Mouse (Mus musculus) forebrain, postnatal 0 days (tissue): ENCODE results near the gene Aldh3b3. TPM values are rescaled to one million over a fixed set of nuclear protein-coding genes. Genes with fewer than 3 reads are reported as not detected.
A peak's percentile ranks its signal among the peaks of the same experiment; 100 is the strongest.

Source experiments
- ATAC-seq: fragments of 200-750 bp; cut with Nextera tagmentation; 2 replicates; pipeline ENCODE4 v1.8.0; 2017; ENCODE audit warnings: mild to moderate bottlenecking, moderate library complexity
- DNase-seq: peaks from one replicate; pipeline ENCODE4 v3.0.0-alpha.2; 2015
- H3K27ac ChIP-seq: fragments of 300-500 bp; sonication (generic); 2 replicates; pipeline ENCODE4 v1.5.1; 2014; ENCODE audit warnings: low read depth, mild to moderate bottlenecking, antibody characterized with exemption, low read length, moderate library complexity, mixed read lengths
- H3K27me3 ChIP-seq: fragments of 300-500 bp; sonication (generic); 2 replicates; pipeline ENCODE4 v1.6.1; 2014; ENCODE audit warnings: mild to moderate bottlenecking, low read length, mixed read lengths; ENCODE audit not compliant: insufficient read depth
- H3K36me3 ChIP-seq: fragments of 300-500 bp; sonication (generic); 2 replicates; pipeline ENCODE4 v1.6.1; 2014; ENCODE audit warnings: mild to moderate bottlenecking, moderate library complexity; ENCODE audit not compliant: insufficient read depth
- H3K4me1 ChIP-seq: fragments of 300-500 bp; sonication (generic); 2 replicates; pipeline ENCODE4 v1.6.1; 2014; ENCODE audit warnings: antibody characterized with exemption; ENCODE audit not compliant: insufficient read depth
- H3K4me2 ChIP-seq: fragments of 300-500 bp; sonication (generic); 2 replicates; pipeline ENCODE4 v1.6.1; 2014; ENCODE audit warnings: low read depth, mild to moderate bottlenecking, moderate library complexity
- H3K4me3 ChIP-seq: fragments of 300-500 bp; sonication (generic); 2 replicates; pipeline ENCODE4 v1.5.1; 2014; ENCODE audit warnings: low read depth, low read length, mixed read lengths
- H3K9ac ChIP-seq: fragments of 300-500 bp; sonication (generic); 2 replicates; pipeline ENCODE4 v1.6.1; 2014; ENCODE audit warnings: mild to moderate bottlenecking
- H3K9me3 ChIP-seq: fragments of 300-500 bp; sonication (generic); 2 replicates; pipeline ENCODE4 v1.6.1; 2016; ENCODE audit warnings: low read length
- CTCF ChIP-seq: sonication (generic); IDR thresholded peaks from 2 replicates; pipeline ENCODE4 v1.5.1; 2016; ENCODE audit warnings: antibody characterized with exemption, control low read depth, low read depth
- WGBS: fragments of 180-500 bp; shearing (Covaris S2); extraction: QIAGEN DNeasy Blood & Tissue Kit; methylation state at CpG from one replicate; pipeline ENCODE4 v1.1.7; 2014; 5-methylcytosine and 5-hydroxymethylcytosine counted together
- polyA plus RNA-seq: library from polyadenylated mRNA; unstranded; fragments of >200 nt; fragmentation: Nextera tagmentation; extraction: Ambion mirVana; gene quantifications from 2 replicates; pipeline ENCODE4 v1.2.1, GENCODE M21; 2015
- total RNA-seq: library from RNA; depleted of rRNA; stranded (reverse); fragments of >200 nt; gene quantifications from 2 replicates; pipeline ENCODE4 v1.2.3, GENCODE M21; 2014

Gene Aldh3b3
- total and polyA plus RNA-seq, 2 experiments from 2014 or later, result not detected

GRCm38 (mm10) chr19:3935896-3936850 is 22.3 kb upstream of the Aldh3b3 start:
- ATAC-seq (no peak), DNase-seq (peak; percentile 26)
- Histone ChIP-seq H3K9me3 (no peaks in the 10 kb centered on the region), H3K4me1 (no peaks in the 10 kb centered on the region), H3K27ac (no peak overlapping the region), H3K9ac (peak overlapping the region; percentile 35; the same call in 1 of the 2 replicates), H3K36me3 (no peaks in the 10 kb centered on the region), H3K4me3 (peak overlapping the region; percentile 30), H3K4me2 (peak overlapping the region; percentile 58), H3K27me3 (no peaks in the 10 kb centered on the region)
- 6% methylated on average over 22 of the region's 22 CpGs for WGBS
- no peak for TF ChIP-seq CTCF

GRCm38 (mm10) chr19:3942315-3942714 is 16.1 kb upstream of the Aldh3b3 start:
- no peak for DNase-seq
- Histone ChIP-seq H3K9ac (no peak overlapping the region), H3K27ac (no peak overlapping the region), H3K36me3 (no peaks in the 10 kb centered on the region), H3K27me3 (no peaks in the 10 kb centered on the region), H3K9me3 (no peaks in the 10 kb centered on the region), H3K4me2 (no peak overlapping the region), H3K4me1 (no peaks in the 10 kb centered on the region), H3K4me3 (no peak overlapping the region)
- no peak for TF ChIP-seq CTCF
- WGBS, result 90% methylated on average over 7 of the region's 7 CpGs
- no peak for ATAC-seq

- TF ChIP-seq CTCF, result no peak
- no peak for ATAC-seq
- H3K4me3 ChIP-seq, result no peak overlapping the region
- H3K9ac ChIP-seq, result no peak overlapping the region
- 27% methylated on average over 27 of the region's 27 CpGs for WGBS
- no peak for DNase-seq
- H3K4me1 ChIP-seq, result no peaks in the 10 kb centered on the region
- H3K27me3 ChIP-seq, result no peaks in the 10 kb centered on the region
- H3K4me2 ChIP-seq, result peak overlapping the region; percentile 19; the same call in 1 of the 2 replicates
- H3K27ac ChIP-seq, result no peak overlapping the region
- no peaks in the 10 kb centered on the region for H3K36me3 ChIP-seq
- no peaks in the 10 kb centered on the region for H3K9me3 ChIP-seq
These were observed 15.3 kb upstream of the Aldh3b3 start for GRCm38 (mm10) chr19:3942986-3943735.

- H3K4me2 ChIP-seq, result no peak overlapping the region
- H3K27ac ChIP-seq, result no peak overlapping the region
- 35% methylated on average over 10 of the region's 10 CpGs for WGBS
- no peak for ATAC-seq
- H3K9me3 ChIP-seq, result no peaks in the 10 kb centered on the region
- no peaks in the 10 kb centered on the region for H3K4me1 ChIP-seq
- H3K27me3 ChIP-seq, result no peaks in the 10 kb centered on the region
- no peak for DNase-seq
- H3K4me3 ChIP-seq, result no peak overlapping the region
- no peak for TF ChIP-seq CTCF
- H3K36me3 ChIP-seq, result no peaks in the 10 kb centered on the region
- H3K9ac ChIP-seq, result no peak overlapping the region
These were observed 12.4 kb upstream of the Aldh3b3 start for GRCm38 (mm10) chr19:3945872-3946564.

GRCm38 (mm10) chr19:3946715-3947114 is 11.7 kb upstream of the Aldh3b3 start:
- peak; percentile 79 for DNase-seq
- WGBS, result 11% methylated on average over 2 of the region's 2 CpGs
- peak; percentile 86; the same call in 1 of the 2 replicates for ATAC-seq
- H3K4me2 ChIP-seq, result no peak overlapping the region
- no peak overlapping the region for H3K9ac ChIP-seq
- no peaks in the 10 kb centered on the region for H3K9me3 ChIP-seq
- peak; percentile 97 for TF ChIP-seq CTCF
- H3K27ac ChIP-seq, result no peak overlapping the region
- H3K4me1 ChIP-seq, result no peaks in the 10 kb centered on the region
- no peaks in the 10 kb centered on the region for H3K27me3 ChIP-seq
- H3K4me3 ChIP-seq, result no peak overlapping the region
- no peaks in the 10 kb centered on the region for H3K36me3 ChIP-seq

- Histone ChIP-seq H3K27ac (no peak overlapping the region), H3K9ac (no peak overlapping the region), H3K4me1 (no peaks in the 10 kb centered on the region), H3K4me2 (no peak overlapping the region), H3K9me3 (no peaks in the 10 kb centered on the region), H3K4me3 (no peak overlapping the region), H3K36me3 (no peaks in the 10 kb centered on the region), H3K27me3 (no peaks in the 10 kb centered on the region)
- TF ChIP-seq CTCF, result no peak
- 80% methylated on average over 3 of the region's 3 CpGs for WGBS
- DNase-seq, result no peak
- ATAC-seq, result no peak
These were observed 10.6 kb upstream of the Aldh3b3 start for GRCm38 (mm10) chr19:3947813-3948212.
